Mouse (Mus musculus): Measurements from ENCODE around the gene Gys2. TPM values are rescaled to one million over a fixed set of nuclear protein-coding genes. Genes with fewer than 3 reads are reported as not detected.

Gys2 gene
- total and polyA plus RNA-seq, 2 experiments from 2014 or later: 0.76 TPM; not detected in 1

- no peak for DNase-seq (ENCODE audit: low spot score)
- Histone ChIP-seq H3K27ac (ENCODE audit: low read depth) (no peak overlapping the region), H3K4me2 (ENCODE audit: low read depth, low read length) (no peak overlapping the region), H3K4me1 (ENCODE audit: control insufficient read depth, insufficient read depth) (no peaks in the 10 kb centered on the region), H3K4me3 (ENCODE audit: low read depth, low read length) (no peak overlapping the region), H3K9ac (replicated peaks; ENCODE audit: low read depth, low read length) (no peak overlapping the region), H3K36me3 (replicated peaks; ENCODE audit: control insufficient read depth, insufficient read depth, low read length) (no peaks in the 10 kb centered on the region), H3K9me3 (replicated peaks; ENCODE audit: control insufficient read depth, low read length) (no peaks in the 10 kb centered on the region), H3K27me3 (ENCODE audit: control insufficient read depth, insufficient read depth, low read length) (no peaks in the 10 kb centered on the region)
- WGBS: 79% methylated on average over 8 of the region's 8 CpGs
- no peak for TF ChIP-seq CTCF (IDR thresholded peaks at IDR 0.05; ENCODE audit: low read depth)
- TF ChIP-seq EP300 (IDR thresholded peaks at IDR 0.05; ENCODE audit: low read depth): no peak
- no peak for ATAC-seq (ENCODE audit: insufficient read depth, low read depth)
Measured at GRCm38 (mm10) chr6:142471141-142471540, 1.8 kb downstream of the Gys2 start.

GRCm38 (mm10) chr6:142469602-142470001 is 3.3 kb downstream of the Gys2 start:
- Histone ChIP-seq H3K4me1 (ENCODE audit: control insufficient read depth, insufficient read depth) (no peaks in the 10 kb centered on the region), H3K4me3 (ENCODE audit: low read depth, low read length) (no peak overlapping the region), H3K27me3 (ENCODE audit: control insufficient read depth, insufficient read depth, low read length) (no peaks in the 10 kb centered on the region), H3K9ac (replicated peaks; ENCODE audit: low read depth, low read length) (no peak overlapping the region), H3K9me3 (replicated peaks; ENCODE audit: control insufficient read depth, low read length) (no peaks in the 10 kb centered on the region), H3K4me2 (ENCODE audit: low read depth, low read length) (no peak overlapping the region), H3K27ac (ENCODE audit: low read depth) (no peak overlapping the region), H3K36me3 (replicated peaks; ENCODE audit: control insufficient read depth, insufficient read depth, low read length) (no peaks in the 10 kb centered on the region)
- ATAC-seq (ENCODE audit: insufficient read depth, low read depth) (no peak), DNase-seq (ENCODE audit: low spot score) (peak; percentile 26)
- TF ChIP-seq EP300 (IDR thresholded peaks at IDR 0.05; ENCODE audit: low read depth) (no peak), CTCF (IDR thresholded peaks at IDR 0.05; ENCODE audit: low read depth) (peak; percentile 61)
- WGBS: 45% methylated on average over 4 of the region's 4 CpGs

- Histone ChIP-seq H3K36me3 (replicated peaks; ENCODE audit: control insufficient read depth, insufficient read depth, low read length) (no peaks in the 10 kb centered on the region), H3K27me3 (ENCODE audit: control insufficient read depth, insufficient read depth, low read length) (no peaks in the 10 kb centered on the region), H3K9me3 (replicated peaks; ENCODE audit: control insufficient read depth, low read length) (no peaks in the 10 kb centered on the region), H3K9ac (replicated peaks; ENCODE audit: low read depth, low read length) (no peak overlapping the region), H3K4me3 (ENCODE audit: low read depth, low read length) (no peak overlapping the region), H3K4me2 (ENCODE audit: low read depth, low read length) (no peak overlapping the region), H3K27ac (ENCODE audit: low read depth) (no peak overlapping the region), H3K4me1 (ENCODE audit: control insufficient read depth, insufficient read depth) (no peaks in the 10 kb centered on the region)
- 61% methylated on average over 6 of the region's 6 CpGs for WGBS
- ATAC-seq (ENCODE audit: insufficient read depth, low read depth) (no peak), DNase-seq (ENCODE audit: low spot score) (no peak)
- TF ChIP-seq CTCF (IDR thresholded peaks at IDR 0.05; ENCODE audit: low read depth) (no peak), EP300 (IDR thresholded peaks at IDR 0.05; ENCODE audit: low read depth) (no peak)
Measured at GRCm38 (mm10) chr6:142462194-142462593, 10.7 kb downstream of the Gys2 start.

GRCm38 (mm10) chr6:142459017-142459678 is 13.8 kb downstream of the Gys2 start:
- Histone ChIP-seq H3K27ac (ENCODE audit: low read depth) (no peak overlapping the region), H3K4me3 (ENCODE audit: low read depth, low read length) (no peak overlapping the region), H3K9me3 (replicated peaks; ENCODE audit: control insufficient read depth, low read length) (no peaks in the 10 kb centered on the region), H3K4me2 (ENCODE audit: low read depth, low read length) (no peak overlapping the region), H3K36me3 (replicated peaks; ENCODE audit: control insufficient read depth, insufficient read depth, low read length) (no peaks in the 10 kb centered on the region), H3K27me3 (ENCODE audit: control insufficient read depth, insufficient read depth, low read length) (no peaks in the 10 kb centered on the region), H3K4me1 (ENCODE audit: control insufficient read depth, insufficient read depth) (no peaks in the 10 kb centered on the region), H3K9ac (replicated peaks; ENCODE audit: low read depth, low read length) (no peak overlapping the region)
- DNase-seq (ENCODE audit: low spot score): no peak
- 68% methylated on average over 14 of the region's 14 CpGs for WGBS
- ATAC-seq (ENCODE audit: insufficient read depth, low read depth): no peak
- TF ChIP-seq CTCF (IDR thresholded peaks at IDR 0.05; ENCODE audit: low read depth) (no peak), EP300 (IDR thresholded peaks at IDR 0.05; ENCODE audit: low read depth) (no peak)

- DNase-seq (ENCODE audit: low spot score): no peak
- Histone ChIP-seq H3K36me3 (replicated peaks; ENCODE audit: control insufficient read depth, insufficient read depth, low read length) (no peaks in the 10 kb centered on the region), H3K4me2 (ENCODE audit: low read depth, low read length) (no peak overlapping the region), H3K27ac (ENCODE audit: low read depth) (no peak overlapping the region), H3K4me1 (ENCODE audit: control insufficient read depth, insufficient read depth) (no peaks in the 10 kb centered on the region), H3K9me3 (replicated peaks; ENCODE audit: control insufficient read depth, low read length) (no peaks in the 10 kb centered on the region), H3K27me3 (ENCODE audit: control insufficient read depth, insufficient read depth, low read length) (no peaks in the 10 kb centered on the region), H3K9ac (replicated peaks; ENCODE audit: low read depth, low read length) (no peak overlapping the region), H3K4me3 (ENCODE audit: low read depth, low read length) (no peak overlapping the region)
- no peak for TF ChIP-seq EP300 (IDR thresholded peaks at IDR 0.05; ENCODE audit: low read depth)
- TF ChIP-seq CTCF (IDR thresholded peaks at IDR 0.05; ENCODE audit: low read depth): no peak
- 66% methylated on average over 7 of the region's 7 CpGs for WGBS
- no peak for ATAC-seq (ENCODE audit: insufficient read depth, low read depth)
Measured at GRCm38 (mm10) chr6:142458010-142458409, 14.9 kb downstream of the Gys2 start.
